Mouse (Mus musculus) forebrain, embryonic 11.5 days (tissue): ENCODE results near the gene Map6d1. TPM values are rescaled to one million over a fixed set of nuclear protein-coding genes. Genes with fewer than 3 reads are reported as not detected.

ENCODE experiments used
- ATAC-seq: fragments of 200-750 bp; cut with Nextera tagmentation; replicated peaks from 2 replicates; pipeline ENCODE4 v1.8.0; 2017; ENCODE audit warnings: moderate TSS enrichment; ENCODE audit not compliant: low FRiP score
- DNase-seq: peaks from one replicate; pipeline ENCODE4 v3.0.0-alpha.2; 2017; ENCODE audit warnings: low spot score
- H3K27ac ChIP-seq: fragments of 300-500 bp; sonication (generic); 2 replicates; pipeline ENCODE4 v1.5.1; 2014; ENCODE audit warnings: low read depth, low read length
- H3K27me3 ChIP-seq: fragments of 300-500 bp; sonication (generic); 2 replicates; pipeline ENCODE4 v1.6.1; 2014; ENCODE audit warnings: mild to moderate bottlenecking, low read length, mixed read lengths; ENCODE audit not compliant: control insufficient read depth, insufficient read depth
- H3K36me3 ChIP-seq: fragments of 300-500 bp; sonication (generic); 2 replicates; pipeline ENCODE4 v1.6.1; 2014; ENCODE audit warnings: mild to moderate bottlenecking, low read length, moderate library complexity, mixed read lengths; ENCODE audit not compliant: control insufficient read depth, insufficient read depth
- H3K4me1 ChIP-seq: fragments of 300-500 bp; sonication (generic); replicated peaks from 2 replicates; pipeline ENCODE4 v1.6.1; 2014; ENCODE audit warnings: low read length, mixed read lengths; ENCODE audit not compliant: control insufficient read depth, insufficient read depth
- H3K4me2 ChIP-seq: fragments of 300-500 bp; sonication (generic); 2 replicates; pipeline ENCODE4 v1.6.1; 2014; ENCODE audit warnings: low read depth, mild to moderate bottlenecking, low read length, moderate library complexity, mixed read lengths; ENCODE audit not compliant: severe bottlenecking
- H3K4me3 ChIP-seq: fragments of 300-500 bp; sonication (generic); 2 replicates; pipeline ENCODE4 v1.5.1; 2014; ENCODE audit warnings: low read depth, low read length
- H3K9ac ChIP-seq: fragments of 300-500 bp; sonication (generic); 2 replicates; pipeline ENCODE4 v1.6.1; 2014; ENCODE audit warnings: low read length
- H3K9me3 ChIP-seq: fragments of 300-500 bp; sonication (generic); 2 replicates; pipeline ENCODE4 v1.6.1; 2016; ENCODE audit warnings: low read length, mixed read lengths; ENCODE audit not compliant: control insufficient read depth
- WGBS: fragments of 180-500 bp; shearing (Covaris S2); extraction: QIAGEN DNeasy Blood & Tissue Kit; methylation state at CpG from one replicate; pipeline ENCODE4 v1.1.7; 2014; 5-methylcytosine and 5-hydroxymethylcytosine counted together
- polyA plus RNA-seq: library from polyadenylated mRNA; unstranded; fragments of >200 nt; fragmentation: Nextera tagmentation; extraction: Ambion mirVana; gene quantifications from 2 replicates; pipeline ENCODE4 v1.2.1, GENCODE M21; 2014

Map6d1 gene
- polyA plus RNA-seq, 1 experiment from 2014 or later = 1.3 TPM

- Histone ChIP-seq H3K4me2 (no peak overlapping the region), H3K27ac (no peak overlapping the region), H3K27me3 (no peaks in the 10 kb centered on the region), H3K9ac (no peak overlapping the region), H3K9me3 (no peaks in the 10 kb centered on the region), H3K4me1 (no peaks in the 10 kb centered on the region), H3K36me3 (no peaks in the 10 kb centered on the region), H3K4me3 (no peak overlapping the region)
- no peak for ATAC-seq
- DNase-seq = no peak
Measured at GRCm38 (mm10) chr16:20247103-20247502, 5.9 kb upstream of the Map6d1 start.

DNA sequence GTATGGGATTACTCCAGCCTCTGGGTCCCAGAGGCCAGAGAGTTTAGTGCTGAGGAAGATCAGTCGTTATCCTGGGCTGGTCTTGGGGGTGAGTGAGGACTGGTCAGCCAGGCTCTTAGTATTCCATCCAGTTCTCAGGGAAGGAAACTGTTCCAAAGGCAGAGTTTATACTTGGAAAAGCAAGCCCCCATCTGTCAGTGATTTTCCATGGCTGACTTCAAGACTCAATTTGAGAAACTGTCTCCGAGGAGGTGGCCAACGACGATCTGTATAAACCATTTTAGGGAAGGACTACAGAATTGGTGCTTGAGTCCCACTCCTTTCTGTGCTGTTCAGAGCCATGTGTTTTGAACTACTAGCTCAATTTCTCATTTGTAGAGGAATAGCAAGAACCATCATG is 2.5 kb downstream of the Map6d1 start:
- Histone ChIP-seq H3K27me3 (no peaks in the 10 kb centered on the region), H3K4me2 (no peak overlapping the region), H3K27ac (no peak overlapping the region), H3K9me3 (no peaks in the 10 kb centered on the region), H3K4me3 (no peak overlapping the region), H3K36me3 (no peaks in the 10 kb centered on the region), H3K9ac (no peak overlapping the region), H3K4me1 (peaks cover 4% of the 10 kb centered on the region; the same call in 1 of the 2 replicates)
- WGBS = 91% methylated on average over 4 of the region's 4 CpGs
- DNase-seq (no peak), ATAC-seq (no peak)

DNA sequence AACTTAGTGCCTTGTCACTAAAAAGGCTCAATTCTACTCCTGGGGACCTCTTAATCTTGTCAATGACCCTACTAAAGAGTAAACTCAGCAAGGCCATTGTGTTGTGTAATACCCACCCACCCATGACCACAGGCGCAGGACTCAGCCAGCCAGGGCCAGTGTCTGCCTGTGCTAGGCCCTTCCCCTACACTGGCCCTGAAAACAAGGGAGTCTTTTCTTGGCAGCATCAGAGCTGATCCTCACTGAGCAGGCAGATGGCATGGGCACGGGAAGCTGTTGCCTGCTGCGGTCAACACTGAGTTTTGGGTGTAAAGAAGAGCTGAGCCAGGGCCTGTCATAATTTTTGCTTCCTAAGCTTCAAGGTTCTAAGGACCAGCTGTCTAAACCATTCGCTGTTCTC is 3.7 kb downstream of the Map6d1 start:
- Histone ChIP-seq H3K9me3 (no peaks in the 10 kb centered on the region), H3K36me3 (no peaks in the 10 kb centered on the region), H3K4me1 (peaks cover 4% of the 10 kb centered on the region; the same call in 1 of the 2 replicates), H3K9ac (no peak overlapping the region), H3K4me2 (no peak overlapping the region), H3K4me3 (no peak overlapping the region), H3K27me3 (no peaks in the 10 kb centered on the region), H3K27ac (no peak overlapping the region)
- DNase-seq (no peak), ATAC-seq (no peak)
- WGBS = 48% methylated on average over 4 of the region's 4 CpGs

DNA sequence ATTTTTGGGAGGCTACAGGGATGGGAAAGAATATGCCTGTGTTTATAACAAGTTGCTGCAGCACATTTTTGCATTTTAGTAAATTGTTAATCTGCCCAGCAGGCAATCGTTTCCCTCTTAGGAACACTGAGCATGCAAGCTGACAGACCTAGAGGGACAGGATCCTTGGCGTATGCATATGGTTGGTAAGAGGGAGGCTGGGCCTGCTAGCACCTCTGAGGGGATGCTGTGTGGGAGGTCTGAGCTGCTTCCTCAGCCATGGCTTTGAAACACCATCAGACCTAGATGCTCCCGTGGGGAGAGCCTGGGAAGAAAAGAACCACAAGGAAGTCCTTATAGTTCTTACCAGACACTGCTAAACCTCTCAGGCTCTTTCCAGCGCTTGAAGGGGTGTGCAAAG is 6.8 kb downstream of the Map6d1 start:
- no peak overlapping the region for H3K27ac ChIP-seq
- ATAC-seq (no peak), DNase-seq (no peak)
- peaks cover 7% of the 10 kb centered on the region; the same call in 1 of the 2 replicates for H3K36me3 ChIP-seq
- H3K4me2 ChIP-seq = no peak overlapping the region
- H3K9ac ChIP-seq = no peak overlapping the region
- no peaks in the 10 kb centered on the region for H3K27me3 ChIP-seq
- H3K9me3 ChIP-seq = no peaks in the 10 kb centered on the region
- no peak overlapping the region for H3K4me3 ChIP-seq
- 80% methylated on average over 4 of the region's 4 CpGs for WGBS
- H3K4me1 ChIP-seq = no peaks in the 10 kb centered on the region

GRCm38 (mm10) chr16:20228167-20228566 is 13.0 kb downstream of the Map6d1 start:
- WGBS = 96% methylated on average over 5 of the region's 5 CpGs
- Histone ChIP-seq H3K4me3 (no peak overlapping the region), H3K9me3 (no peaks in the 10 kb centered on the region), H3K27me3 (no peaks in the 10 kb centered on the region), H3K4me2 (no peak overlapping the region), H3K9ac (no peak overlapping the region), H3K4me1 (no peaks in the 10 kb centered on the region), H3K27ac (no peak overlapping the region), H3K36me3 (peaks cover 21% of the 10 kb centered on the region; the same call in 1 of the 2 replicates)
- DNase-seq (peak; percentile 16), ATAC-seq (no peak)

DNA sequence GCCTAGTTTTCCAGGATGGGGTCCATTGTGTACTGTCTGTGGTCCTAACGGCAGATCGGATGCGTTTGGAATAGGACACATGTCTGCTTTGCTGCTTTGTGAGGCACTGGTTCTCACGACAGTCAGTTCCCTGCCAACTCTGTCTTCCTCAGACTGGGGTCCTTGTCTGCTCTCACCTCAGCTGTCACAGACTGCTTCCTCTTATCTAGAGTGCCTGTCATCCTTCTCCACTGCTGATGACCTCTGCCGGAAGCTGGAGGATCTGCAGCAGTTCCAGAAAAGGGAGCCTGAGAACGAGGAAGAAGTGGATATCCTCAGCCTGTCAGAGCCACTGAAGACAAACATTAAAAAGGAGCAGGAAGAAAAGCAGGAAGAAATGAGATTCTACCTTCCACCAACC is 13.7 kb downstream of the Map6d1 start:
- DNase-seq (no peak), ATAC-seq (no peak)
- Histone ChIP-seq H3K4me2 (no peak overlapping the region), H3K4me3 (no peak overlapping the region), H3K9ac (no peak overlapping the region), H3K36me3 (peaks cover 25% of the 10 kb centered on the region), H3K9me3 (no peaks in the 10 kb centered on the region), H3K27ac (no peak overlapping the region), H3K27me3 (no peaks in the 10 kb centered on the region), H3K4me1 (no peaks in the 10 kb centered on the region)
- 80% methylated on average over 6 of the region's 6 CpGs for WGBS

DNA sequence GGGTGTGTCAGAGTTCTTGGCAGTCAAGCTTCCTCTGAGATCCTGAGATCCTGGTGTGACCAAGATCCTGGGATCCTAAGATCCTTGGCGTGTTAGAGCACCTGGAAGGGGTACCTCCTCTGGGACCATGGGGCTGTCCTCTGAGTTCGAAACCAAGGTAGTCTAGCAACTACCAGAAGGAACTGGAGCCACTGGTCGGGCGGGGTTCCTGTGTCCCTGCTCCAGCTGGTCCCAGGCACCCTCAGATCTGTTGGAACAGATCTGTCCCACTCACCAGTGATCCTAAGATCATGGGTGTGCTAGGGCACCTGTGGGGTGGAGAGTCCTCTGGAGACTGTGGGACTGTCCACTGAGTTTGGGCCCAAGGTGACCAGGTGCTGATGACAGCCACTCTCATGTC is 14.5 kb downstream of the Map6d1 start:
- no peak overlapping the region for H3K4me2 ChIP-seq
- H3K27me3 ChIP-seq = no peaks in the 10 kb centered on the region
- H3K4me1 ChIP-seq = no peaks in the 10 kb centered on the region
- H3K9ac ChIP-seq = no peak overlapping the region
- DNase-seq (no peak), ATAC-seq (no peak)
- H3K36me3 ChIP-seq = peaks cover 28% of the 10 kb centered on the region
- WGBS = 89% methylated on average over 4 of the region's 4 CpGs
- no peak overlapping the region for H3K27ac ChIP-seq
- H3K9me3 ChIP-seq = no peaks in the 10 kb centered on the region
- no peak overlapping the region for H3K4me3 ChIP-seq

- no peak overlapping the region for H3K9ac ChIP-seq
- DNase-seq (no peak), ATAC-seq (no peak)
- 97% methylated on average over 6 of the region's 6 CpGs for WGBS
- H3K4me1 ChIP-seq = no peaks in the 10 kb centered on the region
- H3K27ac ChIP-seq = no peak overlapping the region
- no peaks in the 10 kb centered on the region for H3K27me3 ChIP-seq
- H3K4me3 ChIP-seq = no peak overlapping the region
- peaks cover 34% of the 10 kb centered on the region for H3K36me3 ChIP-seq
- no peaks in the 10 kb centered on the region for H3K9me3 ChIP-seq
- no peak overlapping the region for H3K4me2 ChIP-seq
Measured at GRCm38 (mm10) chr16:20222726-20223125, 18.4 kb downstream of the Map6d1 start.

- no peaks in the 10 kb centered on the region for H3K9me3 ChIP-seq
- no peak overlapping the region for H3K4me3 ChIP-seq
- H3K27ac ChIP-seq = no peak overlapping the region
- peaks cover 25% of the 10 kb centered on the region for H3K36me3 ChIP-seq
- H3K4me1 ChIP-seq = no peaks in the 10 kb centered on the region
- ATAC-seq = no peak
- no peak for DNase-seq
- 85% methylated on average over 3 of the region's 3 CpGs for WGBS
- no peaks in the 10 kb centered on the region for H3K27me3 ChIP-seq
- no peak overlapping the region for H3K4me2 ChIP-seq
- no peak overlapping the region for H3K9ac ChIP-seq
Measured at GRCm38 (mm10) chr16:20213591-20214226, 27.4 kb downstream of the Map6d1 start.
